Mouse (Mus musculus): ENCODE measurements around the gene Vps37c.
A peak's percentile ranks its signal among the peaks of the same experiment; 100 is the strongest.

GRCm38 (mm10) chr19:10688537-10689352, at the start of gene Vps37c:
- TF ChIP-seq POLR2A (IDR thresholded peaks at IDR 0.05; ENCODE audit: borderline replicate concordance, control insufficient read depth, low read depth, low read length) = peak; percentile 83; the same call in 1 of the 2 replicates
- TF ChIP-seq CTCF (IDR thresholded peaks at IDR 0.05; ENCODE audit: control insufficient read depth, insufficient read depth, low read length) = no peak

Measured in bone marrow, adult 2 months (tissue).